Mouse (Mus musculus) common myeloid progenitor, adult 5-6 weeks (primary cell): ENCODE data around the gene Fbln2. TPM values are rescaled to one million over a fixed set of nuclear protein-coding genes. Genes with fewer than 3 reads are reported as not detected.
"Not testable (repeated sequence)": the region's sequence is repeated elsewhere in the genome, so short reads cannot be mapped to it uniquely, and the experiment has no call there.

Experiments
- ATAC-seq: replicated peaks from 2 replicates; pipeline ENCODE4 v1.8.0; 2016; ENCODE audit warnings: low read depth, mild to moderate bottlenecking, moderate TSS enrichment, inconsistent platforms; ENCODE audit not compliant: poor library complexity, severe bottlenecking
- total RNA-seq: library from RNA; stranded (forward); fragments of 200-1000, 187-1606 nt; gene quantifications from 2 replicates; pipeline ENCODE4 v1.2.3, GENCODE M21; 2017

Fbln2 gene
- total RNA-seq = not detected in 2 replicates

DNA sequence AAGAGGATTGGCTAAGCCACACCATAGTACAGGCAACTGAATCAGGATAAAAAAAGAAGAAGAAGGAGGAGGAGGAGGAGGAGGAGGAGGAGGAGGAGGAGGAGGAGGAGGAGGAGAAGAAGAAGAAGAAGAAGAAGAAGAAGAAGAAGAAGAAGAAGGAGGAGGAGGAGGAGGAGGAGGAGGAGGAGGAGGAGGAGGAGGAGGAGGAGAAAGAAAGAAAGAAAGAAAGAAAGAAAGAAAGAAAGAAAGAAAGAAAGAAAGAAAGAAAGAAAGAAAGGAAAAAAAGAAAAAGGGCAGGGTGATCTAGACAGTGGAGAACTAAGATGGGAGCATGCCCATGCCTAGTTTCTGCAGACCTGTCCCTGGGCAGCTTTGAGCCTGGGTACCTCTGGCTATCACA, at the start of gene Fbln2:
Gene Fbln2 (plus strand): TSS at position 301 of the 400 bp plus-strand sequence.
- ATAC-seq = not testable (repeated sequence)

DNA sequence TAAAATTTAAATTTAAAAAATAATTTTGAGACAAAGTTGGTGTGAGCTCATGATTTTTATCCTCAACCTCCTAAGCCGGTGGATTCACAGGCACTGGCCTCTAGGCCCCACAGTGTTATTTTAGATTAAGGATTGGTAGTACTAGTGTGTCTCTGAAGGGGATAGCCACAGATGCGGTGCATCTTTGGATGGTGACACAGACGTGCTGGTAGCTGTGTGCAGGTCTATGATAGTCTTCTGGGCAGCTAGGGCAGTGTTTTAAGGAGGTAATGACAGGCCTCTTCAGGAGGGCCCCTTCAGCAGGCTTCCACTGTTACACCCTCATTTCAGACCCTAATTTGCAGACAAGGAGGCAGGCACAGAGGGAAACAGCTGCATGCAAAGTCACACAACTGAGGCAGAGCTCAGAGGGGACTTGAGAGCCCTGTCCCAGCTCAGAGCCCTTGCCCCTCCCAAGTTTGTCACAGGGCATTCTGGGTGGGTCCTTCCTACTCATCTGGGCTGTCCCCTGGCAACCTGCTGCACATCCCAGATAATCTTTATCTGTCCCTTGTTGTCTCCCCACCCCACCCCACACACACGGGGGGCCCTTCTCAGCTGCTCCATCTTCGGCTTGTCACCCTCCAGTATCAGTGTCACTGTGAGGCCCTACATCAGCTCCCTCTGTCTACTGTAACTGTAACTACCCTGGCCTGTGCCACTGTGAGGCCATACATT, 48.9 kb upstream of the Fbln2 start:
- peak; percentile 61 for ATAC-seq

DNA sequence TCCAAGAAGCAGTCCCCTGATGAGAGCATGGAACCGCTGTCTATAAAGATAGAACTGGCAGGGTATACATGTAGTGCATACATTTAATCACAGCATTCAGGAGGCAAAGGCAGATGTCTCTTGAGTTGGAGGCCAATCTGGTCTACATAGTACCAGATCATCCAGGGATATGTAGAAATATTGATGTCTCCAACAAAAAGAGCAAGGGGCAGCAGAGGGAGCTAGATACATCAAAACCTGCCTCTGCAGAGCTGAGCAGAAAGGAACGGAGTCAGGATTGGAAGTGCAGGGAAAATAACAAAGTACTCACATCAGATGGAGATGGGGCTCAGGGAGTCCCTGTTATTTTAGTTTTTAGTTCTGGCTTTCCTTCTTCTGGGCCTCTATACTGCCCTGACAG, 47.7 kb upstream of the Fbln2 start:
- ATAC-seq = no peak

DNA sequence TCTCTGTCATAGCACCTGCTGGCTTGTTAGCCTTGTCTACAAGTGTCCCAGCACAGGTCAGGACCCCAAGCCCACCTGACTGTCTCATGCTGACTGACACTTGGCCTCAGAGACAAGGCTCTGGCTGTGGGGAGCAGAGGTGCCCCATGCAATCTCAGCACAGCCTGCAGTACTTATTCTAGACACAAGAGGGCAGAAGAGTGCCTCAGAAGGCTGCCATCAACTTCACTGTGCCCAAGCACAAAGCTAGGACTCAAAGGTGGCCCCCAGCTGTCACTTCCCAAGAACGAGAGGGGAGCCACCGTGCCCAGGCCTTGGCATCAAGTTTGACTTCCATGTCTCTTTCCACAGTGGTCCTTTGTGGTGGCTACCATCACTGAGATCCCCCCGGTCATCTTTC, 47.0 kb upstream of the Fbln2 start:
- ATAC-seq = peak; percentile 81

DNA sequence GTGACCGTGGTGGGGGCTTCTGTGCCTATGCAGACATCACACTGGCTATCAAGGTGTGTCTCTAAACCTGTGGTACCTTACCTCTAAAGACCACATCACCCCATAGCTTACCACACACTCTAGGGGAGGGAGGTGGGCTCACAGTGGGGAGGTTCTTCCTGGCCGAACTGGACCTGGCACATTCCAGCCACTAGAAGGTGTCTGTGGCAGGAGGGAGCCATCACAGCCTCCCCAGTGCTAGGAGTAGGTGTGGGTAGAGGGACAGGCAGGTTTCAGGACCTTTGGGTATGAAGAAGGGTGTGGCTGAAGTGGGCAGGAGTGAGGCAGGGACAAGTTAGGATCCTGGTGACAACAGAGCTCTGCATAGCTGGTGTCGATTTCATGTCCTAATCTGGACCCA, 44.4 kb upstream of the Fbln2 start:
- no peak for ATAC-seq

DNA sequence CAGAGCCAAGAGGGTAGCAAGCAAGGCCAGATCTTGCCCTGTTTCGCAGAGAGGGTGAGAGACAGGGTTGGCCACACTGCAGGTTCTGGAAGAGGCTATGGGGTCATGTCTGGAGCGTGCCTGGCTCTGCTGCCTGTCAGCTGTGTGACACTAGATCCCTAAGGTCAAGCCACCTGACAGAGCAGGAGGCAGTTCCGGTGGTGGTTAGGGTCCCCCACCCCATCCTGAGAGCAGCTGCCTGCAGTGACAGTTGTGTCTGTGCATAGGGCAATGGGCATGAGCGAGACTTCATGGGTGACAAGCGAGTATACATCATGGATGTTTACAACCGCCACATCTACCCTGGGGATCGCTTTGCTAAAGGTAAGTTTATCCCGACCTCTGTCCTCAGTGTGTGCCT, 43.1 kb upstream of the Fbln2 start:
- no peak for ATAC-seq

DNA sequence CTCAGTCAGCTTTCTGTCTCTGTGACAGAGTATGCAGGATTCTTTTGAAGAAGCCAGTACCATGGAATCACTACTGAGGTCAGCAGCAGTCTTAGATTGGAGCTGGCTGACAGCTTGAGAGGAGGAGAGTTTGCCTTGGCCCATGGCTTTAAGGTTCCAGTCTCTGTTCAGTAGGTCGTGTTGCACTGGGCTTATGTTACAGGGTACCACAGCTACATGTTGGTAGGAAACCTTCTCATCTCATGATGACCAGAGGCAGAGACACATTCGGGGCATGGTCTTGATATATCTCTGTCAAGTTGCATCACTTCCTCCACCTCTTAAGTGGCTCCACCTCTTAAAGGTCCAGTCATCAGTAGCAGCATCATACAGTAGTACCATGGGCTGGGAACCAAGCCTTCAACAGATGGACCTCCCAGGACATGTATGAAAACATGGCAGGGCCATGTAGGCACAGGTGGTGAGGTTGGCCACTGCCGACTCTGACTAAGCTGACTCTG, 40.8 kb upstream of the Fbln2 start:
- ATAC-seq = no peak

DNA sequence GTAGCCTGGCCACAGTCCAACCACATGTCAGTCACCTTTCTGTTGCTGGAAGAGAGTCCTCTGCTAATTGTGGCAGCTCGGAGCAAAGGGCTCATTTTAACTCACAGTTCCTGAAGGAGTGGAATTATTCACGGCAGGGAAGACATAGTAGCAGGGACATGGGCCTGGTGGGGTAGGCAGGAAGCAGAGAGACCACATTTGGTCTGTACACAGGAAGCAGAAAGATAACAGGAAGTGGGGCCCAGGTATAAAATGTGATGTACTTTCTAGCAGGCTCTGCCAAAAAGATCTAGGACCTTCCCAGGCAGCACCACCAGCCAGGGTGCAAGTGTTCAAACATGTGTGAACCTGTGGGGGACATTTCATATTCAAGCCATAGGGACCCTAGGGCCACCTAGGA, 39.9 kb upstream of the Fbln2 start:
- no peak for ATAC-seq

DNA sequence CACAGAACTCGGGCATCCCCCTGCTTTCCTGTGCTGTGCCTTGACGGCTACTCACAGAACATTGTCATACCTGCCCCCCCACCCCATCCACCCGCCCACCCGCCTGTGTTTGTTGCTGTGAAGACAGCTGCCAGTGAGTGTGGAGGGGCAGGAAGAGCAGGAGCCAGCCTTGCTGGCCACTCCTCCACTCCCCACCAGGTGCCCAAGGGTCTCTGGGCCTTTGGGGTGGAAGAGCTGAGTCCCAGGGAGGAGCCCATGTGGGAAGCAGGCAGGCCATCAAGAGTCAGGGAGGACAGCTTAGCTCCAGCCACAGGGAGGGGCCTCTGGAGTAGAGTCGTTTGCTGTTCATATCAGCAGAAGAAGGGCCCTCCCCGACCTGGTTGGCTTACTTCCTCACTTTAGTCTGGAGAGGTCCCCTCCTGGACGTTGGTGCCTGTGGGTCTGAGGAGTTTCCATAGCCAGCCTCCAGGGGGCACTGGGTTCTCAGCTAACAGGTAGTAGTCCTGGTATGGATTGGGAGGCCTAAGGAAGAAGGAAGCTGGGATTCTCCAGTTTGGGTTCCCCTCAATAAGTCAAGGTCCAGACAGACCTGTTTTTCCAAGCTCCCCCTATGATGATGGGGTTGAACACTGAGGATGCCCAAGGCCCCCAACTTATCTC, 38.9 kb upstream of the Fbln2 start:
- peak; percentile 76 for ATAC-seq

DNA sequence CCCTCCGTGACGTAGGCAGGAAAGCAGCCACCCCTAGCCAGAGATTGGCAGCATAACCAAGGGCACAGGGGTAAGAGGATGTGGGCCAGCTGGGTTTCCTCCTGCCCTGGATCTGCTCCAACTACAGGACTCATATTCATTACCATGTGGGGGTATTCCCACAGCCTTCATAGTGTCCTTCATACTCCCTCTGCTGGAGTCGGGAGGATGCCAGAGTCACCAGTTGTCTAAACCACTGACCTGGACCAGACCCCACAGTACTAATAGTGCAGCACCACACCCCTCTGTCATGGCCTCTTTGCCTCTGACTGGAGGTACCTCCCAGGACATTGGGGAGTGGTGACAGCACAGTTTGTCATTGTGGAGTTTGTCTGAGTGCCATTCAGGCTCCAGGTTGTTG, 38.0 kb upstream of the Fbln2 start:
- ATAC-seq = no peak

DNA sequence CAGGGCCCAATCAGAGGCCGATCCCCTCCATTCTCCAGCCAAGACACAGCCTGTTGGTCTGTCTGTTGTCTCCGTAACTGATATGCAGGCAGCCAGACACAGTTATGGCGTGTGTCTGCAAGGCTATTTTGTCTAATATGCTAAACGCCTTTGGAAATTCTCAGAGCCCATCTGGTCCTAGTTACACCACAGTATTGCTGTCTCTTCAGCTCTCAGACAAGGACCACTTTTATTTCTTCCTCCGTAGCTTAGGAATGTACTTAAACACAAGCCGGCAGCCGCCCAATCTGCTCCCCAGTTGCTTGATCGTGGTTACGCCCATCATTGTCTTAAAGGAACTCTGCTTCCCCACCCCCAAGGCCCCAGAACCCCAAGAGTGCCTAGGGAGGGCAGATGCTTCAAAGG, 31.5 kb upstream of the Fbln2 start:
- ATAC-seq = no peak

DNA sequence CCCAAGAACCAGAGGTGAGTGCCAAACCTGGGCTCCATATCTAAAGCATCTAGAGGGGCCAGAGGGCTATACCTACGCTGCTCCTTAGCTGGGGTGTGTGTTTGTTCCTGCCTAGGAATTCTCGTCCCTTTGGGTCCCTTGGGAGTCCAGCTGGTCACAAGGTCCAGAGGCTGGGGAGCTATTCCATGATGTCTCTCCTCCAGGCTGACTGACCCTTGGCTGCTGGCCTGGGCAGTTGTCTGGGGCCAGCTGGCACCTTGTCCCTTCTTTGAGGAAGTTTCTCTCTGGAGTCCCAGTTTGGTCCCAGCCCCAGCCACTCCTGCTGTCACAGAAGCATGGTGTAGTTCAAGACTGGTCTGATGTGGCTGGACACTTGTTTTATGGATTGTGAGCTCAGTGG, 30.9 kb upstream of the Fbln2 start:
- ATAC-seq = no peak

DNA sequence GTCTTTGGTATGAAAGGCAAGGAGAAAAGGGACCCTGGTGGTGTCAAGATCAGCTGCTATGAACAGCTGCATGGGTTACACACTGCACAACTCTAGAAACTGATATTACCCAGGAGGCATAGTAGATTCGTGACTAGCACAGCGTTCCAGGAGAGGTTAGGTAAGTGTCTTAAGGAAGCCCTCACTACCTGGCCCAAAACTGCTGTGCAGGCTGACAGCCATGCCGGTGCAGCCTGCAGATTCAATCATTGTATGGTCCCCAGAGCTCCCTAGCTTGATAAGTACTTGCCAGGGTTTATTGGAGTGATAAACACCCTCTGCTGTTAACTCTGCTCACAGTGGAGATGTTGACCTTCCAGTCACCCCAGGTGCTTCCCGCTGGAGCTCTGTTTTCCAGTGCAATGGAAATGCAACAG, 30.2 kb upstream of the Fbln2 start:
- ATAC-seq = no peak

DNA sequence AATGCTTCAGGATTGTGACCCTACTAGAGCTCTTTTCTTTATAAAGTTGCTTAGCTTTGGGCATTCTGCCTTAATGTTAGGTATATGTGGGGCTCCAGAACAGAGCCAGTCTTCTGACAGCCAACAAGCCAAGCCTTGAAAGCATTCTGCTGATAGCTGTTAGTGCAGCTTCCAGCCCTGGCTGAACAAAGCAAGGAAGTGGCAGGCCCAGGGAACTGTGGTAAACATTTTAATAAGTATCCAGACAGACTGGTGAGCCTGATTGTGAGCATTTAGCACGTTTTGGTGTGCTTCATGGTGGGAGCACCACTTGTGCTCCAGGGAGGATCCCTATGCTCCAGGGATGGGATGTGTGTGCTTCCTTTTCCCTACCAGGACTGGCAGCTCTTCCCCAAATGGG, 29.2 kb upstream of the Fbln2 start:
- no peak for ATAC-seq

DNA sequence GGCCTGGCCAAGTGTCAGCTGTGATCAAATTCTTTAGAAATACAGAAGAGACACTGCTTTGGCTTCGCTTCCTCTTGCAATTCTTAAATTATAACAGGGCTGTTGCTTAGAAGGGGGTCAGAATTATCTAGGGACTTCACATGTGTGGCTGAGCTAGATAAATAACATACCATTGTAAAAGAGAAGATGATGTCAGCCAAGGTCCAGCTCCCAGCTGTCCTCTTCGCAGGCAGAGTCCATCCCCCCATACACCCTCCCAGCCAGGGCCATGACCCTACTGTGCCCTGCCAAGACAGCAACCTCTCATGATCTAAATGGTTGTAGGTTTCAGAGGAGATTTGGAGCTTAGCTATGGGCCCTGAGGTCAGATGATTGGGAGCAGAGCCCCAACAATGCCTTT, 28.3 kb upstream of the Fbln2 start:
- no peak for ATAC-seq

DNA sequence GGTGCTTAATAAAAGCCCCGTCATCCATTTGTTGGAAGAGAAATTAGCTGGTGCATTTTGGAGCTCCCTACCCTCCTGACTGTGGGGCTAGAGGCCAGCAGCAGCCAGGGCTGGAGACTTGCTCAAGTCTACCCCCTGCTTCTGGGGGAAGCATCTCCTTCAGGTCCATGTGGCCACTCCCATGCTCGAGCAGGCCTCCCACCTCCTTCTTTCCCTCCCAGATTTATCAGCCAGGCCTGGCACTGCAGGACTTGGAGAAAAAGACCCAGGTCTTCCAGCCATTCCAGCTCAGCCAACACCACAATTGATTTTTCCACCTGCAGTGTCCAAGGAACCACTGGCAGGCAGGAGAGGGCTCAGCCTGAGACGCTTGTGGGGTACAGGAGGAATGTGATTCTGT, 27.5 kb upstream of the Fbln2 start:
- ATAC-seq = no peak

DNA sequence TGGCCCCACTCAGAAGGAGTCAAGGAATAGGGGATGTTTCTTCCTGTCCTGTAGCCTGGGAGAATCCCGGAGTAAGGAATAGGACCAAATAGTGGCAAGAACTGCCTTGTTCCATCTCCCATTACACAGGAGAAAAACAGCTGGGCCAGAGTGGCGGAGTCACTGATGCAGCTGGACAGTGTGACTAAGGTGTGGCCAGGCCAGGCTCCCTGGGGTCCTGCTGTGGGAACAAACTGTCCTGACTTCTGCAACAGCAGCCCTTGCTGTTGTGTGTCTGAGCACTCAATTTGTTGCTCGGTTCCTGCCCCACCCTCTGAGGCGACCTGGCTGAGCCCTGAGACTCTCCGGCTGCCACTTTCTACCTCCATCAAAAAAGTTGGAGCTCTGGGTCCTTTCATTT, 26.8 kb upstream of the Fbln2 start:
- no peak for ATAC-seq

DNA sequence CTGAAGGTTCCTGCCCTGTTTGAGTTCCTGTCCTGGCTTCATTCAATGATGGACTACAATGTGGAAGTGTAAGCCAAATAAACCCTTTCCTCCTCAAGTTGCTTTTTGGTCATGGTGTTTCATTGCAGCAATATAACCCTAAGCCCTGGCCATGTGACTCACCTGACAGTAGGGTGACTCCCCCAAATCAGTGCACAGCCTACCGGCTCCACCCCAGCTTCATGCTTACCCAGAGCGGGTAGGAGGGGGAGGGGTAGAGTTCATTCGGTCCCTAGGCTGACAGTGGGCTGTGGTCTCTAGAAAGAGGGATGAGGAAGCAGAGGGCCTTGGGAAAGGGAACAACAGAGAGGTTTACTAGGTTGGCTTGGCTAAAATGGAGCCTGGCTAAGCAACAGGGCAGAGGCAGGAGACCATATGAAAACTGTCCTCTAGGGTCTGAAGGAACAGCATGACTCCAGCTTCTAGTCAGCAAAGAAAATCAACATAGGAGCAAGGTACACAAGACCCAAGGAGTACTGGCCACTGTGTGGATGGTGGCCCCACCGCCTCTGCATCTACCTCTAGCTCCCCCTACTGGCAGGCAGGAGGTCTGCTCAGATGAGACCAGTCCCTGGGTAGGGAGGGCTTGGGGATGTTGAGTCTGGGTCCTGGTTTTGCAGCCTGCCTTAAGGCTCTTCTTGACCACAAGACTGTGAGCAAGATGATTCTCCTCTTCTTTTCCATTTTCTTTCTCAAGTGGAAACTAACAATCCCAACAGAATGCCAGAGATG, 25.9 kb upstream of the Fbln2 start:
- ATAC-seq = peak; percentile 77

DNA sequence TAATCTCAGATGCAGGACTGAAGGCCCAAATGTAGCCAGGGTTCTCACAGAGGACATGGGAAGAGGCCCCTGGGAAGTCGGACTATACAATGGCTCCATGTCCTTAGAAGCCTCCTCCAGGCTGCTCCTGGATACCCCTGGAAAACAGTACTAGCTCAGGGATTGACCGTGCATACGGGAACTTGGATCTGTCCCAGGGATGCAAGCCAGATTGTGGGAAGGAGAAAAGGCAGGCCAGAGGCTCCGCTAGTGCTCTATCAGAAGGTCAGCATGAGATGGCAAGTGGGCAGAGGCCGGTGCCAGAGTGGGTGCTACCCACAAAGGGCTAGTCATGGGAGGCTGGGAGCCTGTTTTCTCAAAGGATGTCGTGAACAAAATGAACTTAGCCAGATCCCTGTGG, 25.3 kb upstream of the Fbln2 start:
- no peak for ATAC-seq

DNA sequence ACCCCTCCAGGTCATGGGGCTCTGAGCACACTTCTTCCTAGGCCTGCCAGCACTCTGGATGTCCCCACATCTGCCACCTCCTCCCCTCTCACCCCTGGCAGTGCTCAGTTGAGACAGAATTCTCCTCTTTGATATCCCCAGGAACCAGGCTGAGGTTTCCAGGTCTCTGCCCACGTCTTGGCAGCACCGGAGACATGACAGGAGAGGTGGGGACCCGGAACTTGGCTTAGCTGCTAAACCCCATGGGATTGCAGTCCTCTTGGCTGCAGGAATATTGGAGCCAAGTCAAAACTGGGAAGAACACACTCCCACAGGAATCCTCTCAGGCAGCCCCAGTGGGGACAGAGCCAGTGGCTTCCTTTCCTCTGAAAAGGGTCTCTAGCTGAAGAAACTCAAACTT, 24.4 kb upstream of the Fbln2 start:
- ATAC-seq = no peak

DNA sequence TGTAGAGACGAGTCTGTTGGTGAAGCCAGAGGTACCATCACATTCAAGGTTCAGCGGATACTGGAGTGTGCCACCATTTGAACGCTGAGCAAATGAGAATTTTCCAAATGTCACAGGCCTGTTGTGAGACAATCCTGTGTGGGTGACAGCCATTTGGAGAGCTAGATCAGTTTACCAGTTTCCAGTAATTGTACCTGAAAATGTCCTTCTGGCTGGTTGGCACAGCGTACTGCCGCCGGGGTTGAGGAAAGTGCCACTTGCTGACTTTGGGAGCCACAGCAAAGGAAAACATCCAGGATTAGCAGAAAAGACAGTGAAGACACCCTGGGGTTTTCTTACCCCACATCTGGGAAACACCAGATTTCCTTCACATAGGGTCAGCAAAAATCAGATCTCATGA, 22.3 kb upstream of the Fbln2 start:
- ATAC-seq = no peak
